Mouse (Mus musculus): ENCODE results near the gene Zfhx2.

Zfhx2 gene

GRCm38 (mm10) chr14:55092011-55092577 is at the start of gene Zfhx2:
Gene Zfhx2, minus strand, starts transcription at chr14:55092324.
- peak; percentile 93 for DNase-seq (ENCODE audit: low read depth, low spot score)

- peak; percentile 24 for DNase-seq (ENCODE audit: low read depth, low spot score)
These were observed 47.2 kb upstream of the Zfhx2 start for GRCm38 (mm10) chr14:55139313-55139712.

- DNase-seq (ENCODE audit: low read depth, low spot score): no peak
These were observed 43.6 kb upstream of the Zfhx2 start for GRCm38 (mm10) chr14:55135676-55136075.

GRCm38 (mm10) chr14:55126521-55126920 is 34.4 kb upstream of the Zfhx2 start:
- no peak for DNase-seq (ENCODE audit: low read depth, low spot score)

- DNase-seq (ENCODE audit: low read depth, low spot score): no peak
These were observed 33.6 kb upstream of the Zfhx2 start for GRCm38 (mm10) chr14:55125711-55126110.

GRCm38 (mm10) chr14:55122359-55122758 is 30.2 kb upstream of the Zfhx2 start:
- DNase-seq (ENCODE audit: low read depth, low spot score): no peak

GRCm38 (mm10) chr14:55121947-55122346 is 29.8 kb upstream of the Zfhx2 start:
- peak; percentile 60 for DNase-seq (ENCODE audit: low read depth, low spot score)

GRCm38 (mm10) chr14:55119421-55120134 is 27.5 kb upstream of the Zfhx2 start:
- DNase-seq (ENCODE audit: low read depth, low spot score): peak; percentile 59

- DNase-seq (ENCODE audit: low read depth, low spot score): no peak
These were observed 26.7 kb upstream of the Zfhx2 start for GRCm38 (mm10) chr14:55118852-55119251.

GRCm38 (mm10) chr14:55116425-55117200 is 24.5 kb upstream of the Zfhx2 start, which contains the start of gene Jph4:
Gene Jph4, minus strand, starts transcription at chr14:55116935.
- DNase-seq (ENCODE audit: low read depth, low spot score): no peak

- DNase-seq (ENCODE audit: low read depth, low spot score): no peak
These were observed 23.7 kb upstream of the Zfhx2 start for GRCm38 (mm10) chr14:55115846-55116245.

- DNase-seq (ENCODE audit: low read depth, low spot score): no peak
These were observed 22.9 kb upstream of the Zfhx2 start for GRCm38 (mm10) chr14:55114759-55115701.

- no peak for DNase-seq (ENCODE audit: low read depth, low spot score)
These were observed 22.0 kb upstream of the Zfhx2 start for GRCm38 (mm10) chr14:55113975-55114645.

GRCm38 (mm10) chr14:55113351-55113974 is 21.3 kb upstream of the Zfhx2 start:
- DNase-seq (ENCODE audit: low read depth, low spot score): no peak

GRCm38 (mm10) chr14:55111720-55112119 is 19.6 kb upstream of the Zfhx2 start:
- no peak for DNase-seq (ENCODE audit: low read depth, low spot score)

- no peak for DNase-seq (ENCODE audit: low read depth, low spot score)
These were observed 18.0 kb upstream of the Zfhx2 start for GRCm38 (mm10) chr14:55110076-55110475.

GRCm38 (mm10) chr14:55109048-55109873 is 17.1 kb upstream of the Zfhx2 start:
- DNase-seq (ENCODE audit: low read depth, low spot score): no peak

GRCm38 (mm10) chr14:55108202-55108870 is 16.2 kb upstream of the Zfhx2 start:
- DNase-seq (ENCODE audit: low read depth, low spot score): no peak

- DNase-seq (ENCODE audit: low read depth, low spot score): no peak
These were observed 14.9 kb upstream of the Zfhx2 start for GRCm38 (mm10) chr14:55106990-55107389.

Measured in A20 (cell line).